Mouse (Mus musculus) left cerebral cortex, adult 9 months (tissue): ENCODE measurements around the gene Eef2kmt.
A peak's percentile ranks its signal among the peaks of the same experiment; 100 is the strongest.
"Not testable (repeated sequence)": the region's sequence is repeated elsewhere in the genome, so short reads cannot be mapped to it uniquely, and the experiment has no call there.

ENCODE experiments used
- DNase-seq, 2 experiments: peaks; one replicate each; pipeline ENCODE4 v3.0.0; 2022; ENCODE audit warnings: low spot score in 2 of 2

Gene Eef2kmt

DNA sequence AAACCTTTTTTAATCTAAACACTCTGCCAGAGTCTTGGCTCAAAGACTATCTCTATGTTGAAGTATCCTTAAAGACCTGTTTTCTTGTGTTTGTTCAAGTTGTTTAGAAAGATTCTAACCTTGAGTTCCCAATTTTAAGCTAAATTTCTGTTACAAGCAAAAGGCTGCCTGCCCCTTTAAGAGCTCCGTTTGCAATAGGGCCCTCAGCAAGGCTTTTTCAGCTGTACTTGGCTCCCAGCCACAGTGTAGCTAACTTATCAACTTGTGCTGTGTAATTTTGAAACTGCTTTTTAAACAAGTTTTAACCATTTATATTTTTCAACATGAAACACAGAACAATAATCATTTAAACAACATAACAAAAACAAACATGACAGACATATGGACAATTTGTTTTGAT is 29.2 kb downstream of the Eef2kmt start:
- not testable (repeated sequence) for DNase-seq

DNA sequence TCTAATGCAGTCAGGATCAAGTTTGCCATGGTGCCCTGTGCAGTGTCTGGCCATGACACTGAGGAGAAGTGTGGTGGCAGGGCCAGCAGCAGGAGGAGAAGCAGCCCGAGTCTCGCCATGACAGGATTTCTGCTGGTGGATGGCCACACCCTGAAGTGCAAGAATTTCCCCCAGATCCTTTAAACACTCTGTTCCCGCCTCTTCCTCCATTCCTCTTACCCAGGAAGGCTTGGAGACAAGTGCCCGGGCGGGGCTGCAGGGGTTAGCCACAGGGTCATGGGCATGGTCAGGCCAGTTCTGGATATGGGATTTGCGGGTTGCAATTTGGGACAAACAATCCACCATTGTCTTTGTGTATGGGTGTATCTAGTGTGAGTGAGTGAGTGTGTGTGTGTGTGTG is 33.6 kb downstream of the Eef2kmt start, which contains the start of gene AU021092:
AU021092 (minus strand) TSS at position 160 of the 400 bp plus-strand sequence.
- DNase-seq = no peak

DNA sequence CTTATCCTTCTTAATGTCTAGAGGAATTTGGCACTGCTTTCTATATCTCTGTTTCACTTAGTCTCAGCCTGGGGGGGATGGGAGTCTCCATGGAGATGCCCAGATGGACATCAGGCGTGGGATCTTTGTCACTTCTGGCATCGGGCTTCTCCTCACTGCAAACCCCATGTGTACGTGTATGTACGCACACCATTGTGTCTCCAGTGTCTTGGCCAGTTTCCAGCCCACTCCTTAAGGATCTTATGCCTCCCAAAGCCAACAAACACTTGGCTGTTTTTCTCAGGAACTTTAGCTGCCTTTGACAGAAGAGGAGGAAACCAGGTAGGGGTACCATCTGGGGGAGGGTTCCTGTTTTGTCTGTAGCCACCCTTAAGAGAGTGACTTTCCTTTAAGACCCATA is 34.4 kb downstream of the Eef2kmt start:
- DNase-seq = no peak

DNA sequence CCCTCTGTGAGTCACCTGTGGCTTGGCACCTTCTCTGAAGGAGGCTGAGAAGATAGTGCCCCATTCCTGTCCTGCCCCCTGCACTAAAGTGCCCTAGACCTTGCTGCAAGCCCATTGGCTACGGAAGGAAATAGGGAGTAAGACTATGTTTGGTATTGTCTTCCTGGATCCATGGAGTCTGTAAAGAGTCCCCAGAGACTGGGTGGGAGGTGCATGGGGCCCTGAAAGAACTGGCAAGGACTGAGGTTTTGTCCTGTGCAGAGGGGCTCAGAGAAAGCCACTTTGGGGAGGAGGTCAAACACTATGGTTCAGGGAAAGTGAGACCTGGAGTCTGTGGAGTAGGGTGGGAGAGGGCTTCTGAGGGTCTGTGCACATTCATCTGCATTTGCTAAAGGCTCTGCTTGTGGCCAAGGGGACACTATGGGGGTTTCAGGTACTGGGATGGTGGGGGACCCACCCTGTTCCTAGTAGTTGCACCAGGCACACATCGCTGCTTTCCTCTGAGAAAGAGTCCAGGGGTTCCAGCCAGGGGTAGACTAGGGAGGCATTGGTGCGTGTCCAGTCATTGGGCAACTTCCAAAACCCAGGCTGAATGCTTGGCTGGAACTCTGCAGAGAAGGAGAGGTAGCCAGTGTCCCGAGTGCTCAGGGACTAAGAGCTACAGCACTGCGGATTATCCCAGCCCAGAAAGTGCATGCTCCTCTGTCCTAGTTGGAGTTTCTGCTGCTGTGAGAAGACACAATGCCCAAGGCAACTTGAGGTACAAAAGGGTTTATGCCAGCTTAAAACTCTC is 38.2 kb downstream of the Eef2kmt start:
- DNase-seq = no peak

DNA sequence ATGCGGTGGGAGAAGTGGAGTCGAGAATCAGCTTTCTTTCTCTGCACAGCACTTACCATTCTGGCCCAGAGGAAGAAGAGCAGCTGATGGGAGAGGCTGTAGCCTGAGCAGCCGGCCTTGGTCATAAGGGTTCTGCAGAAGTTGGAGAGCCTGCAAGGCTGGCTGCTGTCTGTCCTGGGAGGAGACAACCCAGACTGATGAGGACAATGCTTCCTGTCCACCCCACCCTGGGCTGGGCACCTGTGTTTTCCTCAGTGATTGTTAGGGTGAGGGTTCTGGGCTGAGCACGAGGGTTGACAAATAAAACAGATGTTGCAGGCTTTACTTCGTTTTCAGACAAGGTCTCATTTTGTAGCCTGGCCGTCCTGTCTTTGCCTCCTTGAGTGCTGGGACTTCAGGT is 39.1 kb downstream of the Eef2kmt start:
- DNase-seq = no peak

DNA sequence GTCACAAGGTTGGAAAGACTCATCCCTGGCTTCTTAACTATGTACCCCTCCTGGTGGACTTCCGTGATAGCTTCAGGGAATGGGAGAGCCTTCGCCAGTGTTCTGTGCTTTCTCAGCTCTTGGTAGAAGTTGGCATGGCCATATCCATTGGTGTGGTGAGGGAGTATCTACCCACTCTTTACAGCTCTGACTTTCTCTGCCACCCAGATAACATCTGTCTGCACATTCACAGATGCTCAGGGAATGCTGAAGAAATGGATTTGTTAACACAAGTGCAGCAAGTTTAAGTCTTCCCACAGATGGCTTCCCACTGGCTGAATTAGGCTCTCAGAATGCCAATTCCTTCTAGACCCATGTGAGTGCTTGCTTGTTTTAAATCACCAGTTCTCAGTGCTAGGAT is 41.7 kb downstream of the Eef2kmt start:
- DNase-seq = peak in 1 of 2 experiments; percentile 24

DNA sequence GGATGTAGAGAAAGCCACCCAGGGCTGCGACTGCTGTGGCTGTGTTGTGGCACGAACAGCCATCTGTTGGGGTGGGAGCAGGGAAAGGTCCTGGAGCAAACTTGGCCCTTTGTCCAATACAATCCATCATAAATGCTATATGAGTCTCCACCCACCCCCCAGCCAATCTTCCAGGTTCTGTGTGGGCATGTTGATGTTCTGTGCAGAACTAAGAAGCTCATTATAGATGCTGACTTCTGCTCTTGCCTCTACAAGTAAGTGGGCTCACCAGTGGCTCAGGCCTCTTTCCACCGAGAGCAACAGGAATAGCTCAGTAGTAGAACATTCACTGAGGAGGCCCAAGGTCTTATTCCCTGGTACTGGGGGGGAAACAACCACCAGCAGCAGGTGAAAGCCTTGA is 43.6 kb downstream of the Eef2kmt start:
- peak in 1 of 2 experiments; percentile 35 for DNase-seq

DNA sequence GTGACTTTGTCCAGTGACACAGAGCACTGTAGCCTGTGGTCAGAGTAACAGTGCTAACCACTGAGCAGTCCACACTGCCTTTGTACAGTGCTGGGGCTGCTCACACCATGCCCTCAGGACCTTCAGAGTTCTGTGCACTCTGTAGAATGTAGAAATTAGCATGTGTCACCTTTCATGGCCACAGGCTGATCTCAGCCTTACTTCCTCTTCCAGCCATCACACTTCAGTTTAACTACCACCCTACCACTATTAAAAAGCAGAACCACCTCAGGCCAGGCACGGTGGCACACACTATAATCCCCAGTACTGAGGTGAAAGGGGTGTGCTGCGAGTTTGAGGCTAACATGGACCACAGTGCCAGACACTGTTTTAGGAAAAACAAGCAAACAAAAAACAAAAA is 45.4 kb downstream of the Eef2kmt start:
- no peak for DNase-seq

DNA sequence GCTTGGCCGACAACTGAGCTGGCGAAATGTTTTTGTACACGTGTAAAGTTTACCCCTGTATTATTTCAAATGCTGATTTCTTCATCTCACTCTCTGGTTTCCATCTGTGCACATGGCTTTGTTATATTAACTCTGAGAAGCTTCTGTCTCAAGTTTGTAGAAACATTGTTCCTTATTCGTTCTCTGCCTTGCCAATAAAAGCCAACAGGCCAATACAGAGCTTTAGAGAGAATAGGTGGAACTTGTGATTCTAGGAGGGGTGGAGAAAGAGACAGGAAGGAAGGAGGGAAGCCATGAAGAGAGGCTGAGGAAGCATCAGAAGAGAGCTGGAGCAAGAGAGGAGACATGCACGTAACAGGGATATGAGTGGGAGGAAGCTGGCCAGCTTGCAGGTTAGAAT is 49.7 kb downstream of the Eef2kmt start:
- no peak for DNase-seq

DNA sequence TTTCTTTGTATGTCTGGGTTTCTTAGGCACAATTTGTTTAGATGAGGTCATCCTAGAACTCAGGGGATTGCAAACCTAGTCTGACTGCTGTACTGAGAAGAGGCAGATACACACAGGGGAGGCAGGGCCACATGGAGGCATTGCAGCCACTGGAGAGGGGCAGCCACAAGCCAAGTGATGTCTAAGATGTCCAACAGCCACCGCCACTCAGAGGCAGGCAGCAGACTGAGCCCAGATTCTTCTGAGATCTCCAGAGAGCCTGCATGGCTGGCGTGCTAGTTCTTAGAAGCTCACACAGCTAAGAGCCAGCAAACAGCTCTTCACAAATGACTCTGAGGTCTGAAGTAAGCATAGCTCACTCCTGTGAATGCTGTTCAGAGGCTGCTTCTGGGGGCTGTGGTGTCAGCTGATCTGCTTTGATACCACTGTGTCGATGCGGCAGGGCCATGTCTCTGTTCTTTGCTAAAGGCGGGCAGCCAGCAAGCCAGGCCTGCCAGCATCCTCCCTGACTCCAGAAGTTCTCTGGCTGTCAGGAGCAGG is 50.3 kb downstream of the Eef2kmt start:
- no peak for DNase-seq

DNA sequence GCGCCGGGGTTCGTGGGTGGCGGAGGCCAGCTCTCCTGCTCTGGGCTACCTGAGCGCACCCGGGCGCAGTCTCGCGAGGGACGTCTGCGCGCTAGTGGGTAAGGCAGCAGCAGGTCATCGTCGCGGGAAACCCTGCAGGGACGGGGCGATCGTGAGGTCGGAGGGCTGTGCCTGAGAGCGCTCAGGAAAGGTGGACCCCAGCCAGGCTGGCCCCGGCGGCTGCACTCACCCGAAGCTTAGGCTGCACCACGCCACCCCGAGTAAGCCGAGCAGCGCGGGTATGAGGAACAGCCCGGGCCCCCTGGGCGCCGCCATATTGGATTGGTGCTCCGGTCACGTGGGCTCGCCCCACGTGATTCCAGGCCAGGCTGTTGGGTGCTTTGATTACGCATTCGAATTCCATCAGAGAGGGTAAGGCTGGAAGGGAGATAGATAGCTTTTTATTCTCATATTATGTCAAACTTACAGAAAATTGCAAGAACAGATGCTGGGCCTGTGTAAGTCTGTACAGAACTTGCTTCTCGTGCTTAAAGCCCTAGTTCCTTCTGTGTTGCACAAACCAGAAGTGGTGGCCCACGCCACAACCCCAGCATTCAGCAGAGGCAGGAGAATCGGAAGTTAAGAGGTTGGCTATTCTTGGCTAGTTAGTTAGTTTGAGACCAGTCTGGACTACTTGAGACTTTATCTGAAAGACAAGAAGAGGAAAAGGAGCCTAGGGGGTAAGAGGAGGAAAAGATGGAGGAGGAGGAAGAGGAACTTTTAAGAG is 51.9 kb downstream of the Eef2kmt start, which contains the start of gene Nagpa:
Nagpa (minus strand) TSS at position 345 of the 766 bp plus-strand sequence.
- DNase-seq = peak; percentile 37 to 80

DNA sequence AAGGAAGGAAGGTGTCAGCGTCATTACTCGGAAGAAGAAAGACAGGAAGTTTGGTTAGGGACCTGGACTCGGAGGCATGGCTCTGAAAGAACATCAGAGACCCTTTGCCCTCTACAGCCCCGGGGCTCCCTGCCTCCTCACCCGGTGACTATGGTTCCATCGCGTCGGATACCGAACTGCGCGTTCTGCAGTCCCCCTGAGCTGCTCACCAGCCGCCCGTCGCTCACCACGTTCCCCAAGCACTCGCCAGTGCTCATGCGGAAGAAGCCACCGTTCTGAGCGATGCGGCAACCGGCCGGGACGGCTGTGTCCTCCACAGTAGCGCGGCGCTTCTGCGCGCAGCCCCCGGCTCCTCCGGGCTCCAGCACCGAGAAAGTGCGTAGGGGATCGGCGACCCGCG is 52.6 kb downstream of the Eef2kmt start:
- DNase-seq = no peak

DNA sequence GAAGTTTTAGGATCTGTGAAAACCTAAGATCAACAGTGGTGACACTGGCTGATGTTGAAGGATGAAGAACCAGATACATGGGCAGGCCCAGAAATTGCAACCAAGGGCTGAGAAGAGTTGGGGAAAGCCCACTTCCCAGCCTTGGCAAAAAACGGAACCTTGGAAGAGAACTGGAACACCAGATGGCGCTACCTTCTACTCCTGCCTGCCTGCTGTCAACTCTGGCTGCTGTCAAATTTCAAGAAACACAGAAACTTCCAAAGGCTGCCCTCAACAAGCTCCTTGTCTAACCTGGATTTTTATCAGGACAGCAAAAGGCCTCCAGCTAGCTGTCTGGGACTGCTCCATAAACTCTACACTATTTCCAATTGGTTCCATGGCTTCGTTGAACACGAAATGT is 53.1 kb downstream of the Eef2kmt start:
- peak in 1 of 2 experiments; percentile 58 for DNase-seq

DNA sequence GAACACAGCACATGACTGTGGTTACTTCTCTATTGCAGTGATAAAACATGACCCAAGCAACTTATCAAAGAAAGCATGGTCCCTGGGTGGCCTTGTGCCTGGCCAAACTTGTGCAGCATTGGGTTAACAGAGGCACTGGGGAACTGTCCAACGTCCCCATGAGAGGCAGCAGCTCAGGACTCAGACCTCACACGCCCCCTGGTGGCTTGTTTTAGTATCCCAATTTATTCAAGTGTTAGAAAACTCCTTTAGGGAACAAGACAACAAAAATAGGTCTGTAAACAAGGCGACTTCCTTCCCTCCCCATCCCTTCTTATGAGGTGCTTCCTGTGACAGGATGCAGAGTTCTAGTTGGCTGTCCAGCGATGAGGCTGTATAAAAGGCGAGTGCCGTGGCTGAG is 60.7 kb downstream of the Eef2kmt start:
- DNase-seq = peak in 1 of 2 experiments; percentile 66
